Mouse (Mus musculus): ENCODE data around the gene Vps8. TPM values are rescaled to one million over a fixed set of nuclear protein-coding genes. Genes with fewer than 3 reads are reported as not detected.

The Vps8 gene
- polyA plus RNA-seq, 1 experiment from 2014 or later: 3.1 TPM

DNA sequence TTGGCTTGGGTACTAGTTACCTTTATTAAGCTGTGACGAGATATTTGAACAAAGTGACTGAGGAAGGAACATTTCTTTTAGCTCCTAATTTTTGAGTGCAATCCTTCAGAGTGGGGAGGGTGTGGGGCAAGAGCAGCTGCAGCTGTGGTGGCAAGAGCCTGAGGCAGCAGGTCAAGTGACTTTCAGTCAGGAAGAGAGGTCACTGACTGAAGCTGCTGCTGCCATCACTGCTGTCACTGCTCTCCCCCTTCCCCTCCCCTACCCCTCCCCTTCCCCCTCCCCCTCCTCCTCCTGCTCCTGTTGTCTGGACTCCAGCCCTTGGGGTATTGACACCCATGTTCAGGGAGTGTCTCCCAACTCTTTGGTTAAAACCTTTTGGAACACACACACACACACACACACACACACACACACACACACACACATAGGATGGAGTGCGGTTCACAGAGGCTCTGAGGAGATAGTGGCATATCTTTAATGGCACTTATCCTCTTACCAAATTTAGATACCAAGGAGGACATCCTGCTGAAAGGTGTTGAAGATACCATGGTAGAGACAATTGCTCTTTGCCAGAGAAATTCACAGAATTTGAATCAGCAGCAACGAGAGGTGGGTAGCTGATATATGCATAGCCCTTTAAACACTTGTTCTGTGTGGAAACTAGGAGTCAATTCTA, 139.8 kb downstream of the Vps8 start:
- Histone ChIP-seq H3K36me3 (replicated peaks; ENCODE audit: insufficient read depth, low read length) (peaks cover 5% of the 10 kb centered on the region), H3K4me1 (ENCODE audit: insufficient read depth) (no peaks in the 10 kb centered on the region), H3K4me3 (ENCODE audit: low read depth, low read length) (no peak overlapping the region), H3K9ac (replicated peaks) (no peak overlapping the region), H3K9me3 (ENCODE audit: low read length) (no peaks in the 10 kb centered on the region), H3K27ac (ENCODE audit: low read depth) (no peak overlapping the region), H3K4me2 (ENCODE audit: low read depth, low read length) (no peak overlapping the region), H3K27me3 (ENCODE audit: insufficient read depth, low read length) (no peaks in the 10 kb centered on the region)
- DNase-seq: no peak
- no peak; the same call in 1 of the 2 replicates for ATAC-seq
- 55% methylated on average over 3 of the region's 3 CpGs for WGBS (ENCODE audit: insufficient replicate concordance)
- TF ChIP-seq CTCF (IDR thresholded peaks at IDR 0.05; ENCODE audit: low read depth) (no peak), EP300 (IDR thresholded peaks at IDR 0.05; ENCODE audit: low read depth) (no peak)

DNA sequence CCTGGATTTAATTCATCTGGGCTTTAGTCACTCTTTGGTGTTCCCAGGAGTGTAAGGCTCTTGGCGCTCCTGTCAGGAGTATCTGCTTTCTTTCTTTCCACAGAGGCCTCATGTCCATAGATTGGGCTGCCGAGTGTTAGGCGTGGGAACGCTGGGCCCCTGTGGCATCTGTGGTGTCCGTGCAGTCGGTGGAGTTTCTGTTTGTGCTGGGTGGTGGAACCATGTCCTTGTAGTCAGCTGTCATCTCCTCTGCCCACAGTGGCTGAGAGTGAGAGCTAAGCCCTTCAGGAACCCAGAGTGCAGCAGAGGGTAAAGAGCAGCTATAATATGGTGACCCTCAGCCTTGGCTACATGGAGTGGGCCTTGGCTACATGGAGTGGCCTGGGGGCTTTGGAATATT, 140.4 kb downstream of the Vps8 start:
- Histone ChIP-seq H3K27ac (ENCODE audit: low read depth) (no peak overlapping the region), H3K27me3 (ENCODE audit: insufficient read depth, low read length) (no peaks in the 10 kb centered on the region), H3K9ac (replicated peaks) (no peak overlapping the region), H3K4me1 (ENCODE audit: insufficient read depth) (no peaks in the 10 kb centered on the region), H3K36me3 (replicated peaks; ENCODE audit: insufficient read depth, low read length) (peaks cover 5% of the 10 kb centered on the region), H3K4me3 (ENCODE audit: low read depth, low read length) (no peak overlapping the region), H3K9me3 (ENCODE audit: low read length) (no peaks in the 10 kb centered on the region), H3K4me2 (ENCODE audit: low read depth, low read length) (no peak overlapping the region)
- ATAC-seq (no peak), DNase-seq (no peak)
- 74% methylated on average over 6 of the region's 6 CpGs for WGBS (ENCODE audit: insufficient replicate concordance)
- TF ChIP-seq EP300 (IDR thresholded peaks at IDR 0.05; ENCODE audit: low read depth): no peak
- TF ChIP-seq CTCF (IDR thresholded peaks at IDR 0.05; ENCODE audit: low read depth): no peak

DNA sequence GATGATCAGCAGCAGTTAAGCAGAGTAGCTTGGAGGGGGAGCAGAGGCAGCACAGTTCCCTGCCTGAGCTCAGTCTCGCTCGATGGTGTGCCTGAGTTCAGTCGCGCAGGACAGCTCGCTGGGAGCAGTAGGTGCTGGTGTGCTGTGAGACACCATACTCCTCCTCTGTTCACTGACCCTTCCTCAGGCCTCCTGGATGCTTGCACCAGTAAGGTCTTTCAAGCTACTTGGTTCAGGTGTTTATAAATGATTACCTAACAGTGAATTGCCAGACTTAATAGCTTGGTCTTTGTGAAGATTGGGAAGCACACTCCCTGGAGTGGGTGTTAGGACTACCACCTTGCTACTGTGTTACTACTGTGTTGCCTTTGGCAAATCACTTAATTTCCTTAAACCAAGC, 144.2 kb downstream of the Vps8 start:
- TF ChIP-seq CTCF (IDR thresholded peaks at IDR 0.05; ENCODE audit: low read depth) (no peak), EP300 (IDR thresholded peaks at IDR 0.05; ENCODE audit: low read depth) (no peak)
- Histone ChIP-seq H3K4me2 (ENCODE audit: low read depth, low read length) (no peak overlapping the region), H3K4me3 (ENCODE audit: low read depth, low read length) (no peak overlapping the region), H3K27ac (ENCODE audit: low read depth) (no peak overlapping the region), H3K27me3 (ENCODE audit: insufficient read depth, low read length) (no peaks in the 10 kb centered on the region), H3K36me3 (replicated peaks; ENCODE audit: insufficient read depth, low read length) (no peaks in the 10 kb centered on the region), H3K9ac (replicated peaks) (no peak overlapping the region), H3K4me1 (ENCODE audit: insufficient read depth) (no peaks in the 10 kb centered on the region), H3K9me3 (ENCODE audit: low read length) (no peaks in the 10 kb centered on the region)
- 91% methylated on average over 5 of the region's 5 CpGs for WGBS (ENCODE audit: insufficient replicate concordance)
- ATAC-seq (no peak), DNase-seq (no peak)

DNA sequence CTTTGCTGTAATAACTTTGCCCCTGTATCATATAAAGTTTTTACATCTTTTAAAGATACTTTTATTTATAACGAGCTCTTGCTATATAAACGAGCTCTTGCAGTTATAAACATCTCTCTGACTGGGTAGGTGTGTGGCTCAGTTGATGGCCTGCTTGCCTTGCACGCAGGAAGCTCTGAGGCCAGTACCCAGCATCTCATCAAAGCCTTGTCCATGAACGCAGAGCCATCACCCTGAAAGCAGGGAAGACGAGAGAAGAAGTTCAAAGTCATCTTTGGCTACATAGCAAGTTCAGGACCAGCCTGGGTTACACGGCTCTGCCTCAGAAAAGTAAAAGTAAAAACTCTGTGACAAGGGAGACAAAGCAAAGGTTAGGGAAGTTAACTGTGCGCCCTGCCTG, 147.0 kb downstream of the Vps8 start:
- H3K4me3 ChIP-seq (ENCODE audit: low read depth, low read length): no peak overlapping the region
- H3K27ac ChIP-seq (ENCODE audit: low read depth): no peak overlapping the region
- no peaks in the 10 kb centered on the region for H3K27me3 ChIP-seq (ENCODE audit: insufficient read depth, low read length)
- no peaks in the 10 kb centered on the region for H3K36me3 ChIP-seq (replicated peaks; ENCODE audit: insufficient read depth, low read length)
- no peak for ATAC-seq
- WGBS (ENCODE audit: insufficient replicate concordance): 77% methylated on average over 7 of the region's 7 CpGs
- H3K4me1 ChIP-seq (ENCODE audit: insufficient read depth): no peaks in the 10 kb centered on the region
- no peak for DNase-seq
- H3K4me2 ChIP-seq (ENCODE audit: low read depth, low read length): no peak overlapping the region
- no peaks in the 10 kb centered on the region for H3K9me3 ChIP-seq (ENCODE audit: low read length)
- no peak for TF ChIP-seq EP300 (IDR thresholded peaks at IDR 0.05; ENCODE audit: low read depth)
- no peak for TF ChIP-seq CTCF (IDR thresholded peaks at IDR 0.05; ENCODE audit: low read depth)
- no peak overlapping the region for H3K9ac ChIP-seq (replicated peaks)

DNA sequence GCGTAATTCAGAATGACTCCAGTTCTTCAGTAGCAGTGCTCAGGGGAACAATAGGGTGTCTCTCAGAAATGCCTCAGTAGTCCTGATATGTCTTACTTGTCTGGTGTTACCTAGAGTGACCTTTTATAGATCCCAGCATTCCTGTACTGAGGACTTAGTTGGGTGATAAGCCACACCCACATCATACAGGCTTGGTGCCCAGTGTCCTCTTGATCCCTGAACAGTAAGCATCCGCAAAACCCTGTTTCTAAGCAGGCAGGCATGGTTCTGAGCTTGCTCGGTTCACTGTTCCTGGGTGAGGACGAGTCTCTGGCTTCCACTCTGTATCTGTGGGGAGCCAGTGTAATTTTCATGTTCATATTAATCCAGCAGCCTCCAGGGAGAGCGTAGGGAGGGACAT, 147.9 kb downstream of the Vps8 start:
- Histone ChIP-seq H3K9ac (replicated peaks) (no peak overlapping the region), H3K27ac (ENCODE audit: low read depth) (no peak overlapping the region), H3K9me3 (ENCODE audit: low read length) (no peaks in the 10 kb centered on the region), H3K4me3 (ENCODE audit: low read depth, low read length) (no peak overlapping the region), H3K27me3 (ENCODE audit: insufficient read depth, low read length) (no peaks in the 10 kb centered on the region), H3K36me3 (replicated peaks; ENCODE audit: insufficient read depth, low read length) (no peaks in the 10 kb centered on the region), H3K4me2 (ENCODE audit: low read depth, low read length) (no peak overlapping the region), H3K4me1 (ENCODE audit: insufficient read depth) (no peaks in the 10 kb centered on the region)
- TF ChIP-seq CTCF (IDR thresholded peaks at IDR 0.05; ENCODE audit: low read depth) (no peak), EP300 (IDR thresholded peaks at IDR 0.05; ENCODE audit: low read depth) (no peak)
- no peak for DNase-seq
- 77% methylated on average over 5 of the region's 5 CpGs for WGBS (ENCODE audit: insufficient replicate concordance)
- peak; percentile 57; the same call in 1 of the 2 replicates for ATAC-seq

DNA sequence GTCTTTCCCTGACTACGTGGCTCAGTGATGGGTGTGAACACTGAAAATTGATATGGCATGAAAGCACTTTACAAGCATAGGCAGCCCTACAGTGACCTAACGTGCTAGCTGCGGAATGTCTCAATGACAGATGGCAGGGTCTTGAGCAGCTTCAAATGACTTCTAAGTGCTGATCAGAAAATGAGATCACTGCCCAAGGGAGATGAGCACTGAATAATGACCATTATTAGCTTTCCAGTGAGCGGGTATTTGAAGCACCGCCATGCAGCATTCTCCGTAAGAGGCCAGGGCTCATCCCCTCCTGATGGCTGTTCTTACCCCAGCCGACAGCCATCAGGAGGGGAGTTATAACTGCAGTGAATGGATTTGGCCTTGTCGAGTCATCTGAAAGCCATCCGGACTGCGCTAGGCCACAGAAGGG, 153.1 kb downstream of the Vps8 start:
- no peaks in the 10 kb centered on the region for H3K27me3 ChIP-seq (ENCODE audit: insufficient read depth, low read length)
- no peak overlapping the region for H3K4me2 ChIP-seq (ENCODE audit: low read depth, low read length)
- H3K4me1 ChIP-seq (ENCODE audit: insufficient read depth): no peaks in the 10 kb centered on the region
- H3K4me3 ChIP-seq (ENCODE audit: low read depth, low read length): no peak overlapping the region
- 88% methylated on average over 10 of the region's 10 CpGs for WGBS (ENCODE audit: insufficient replicate concordance)
- no peaks in the 10 kb centered on the region for H3K9me3 ChIP-seq (ENCODE audit: low read length)
- H3K9ac ChIP-seq (replicated peaks): no peak overlapping the region
- DNase-seq: no peak
- no peaks in the 10 kb centered on the region; the same call in 1 of the 2 replicates for H3K36me3 ChIP-seq (replicated peaks; ENCODE audit: insufficient read depth, low read length)
- TF ChIP-seq EP300 (IDR thresholded peaks at IDR 0.05; ENCODE audit: low read depth) (no peak), CTCF (IDR thresholded peaks at IDR 0.05; ENCODE audit: low read depth) (no peak)
- no peak for ATAC-seq
- no peak overlapping the region for H3K27ac ChIP-seq (ENCODE audit: low read depth)
